Mouse (Mus musculus) liver, adult (tissue): ENCODE data around the gene Fndc5.

Experiments used
- GATA4 ChIP-seq: IDR thresholded peaks from 2 replicates; pipeline ENCODE4 v1.6.1; 2014; ENCODE audit warnings: mild to moderate bottlenecking, low read length; ENCODE audit not compliant: insufficient replicate concordance

Fndc5 gene

DNA sequence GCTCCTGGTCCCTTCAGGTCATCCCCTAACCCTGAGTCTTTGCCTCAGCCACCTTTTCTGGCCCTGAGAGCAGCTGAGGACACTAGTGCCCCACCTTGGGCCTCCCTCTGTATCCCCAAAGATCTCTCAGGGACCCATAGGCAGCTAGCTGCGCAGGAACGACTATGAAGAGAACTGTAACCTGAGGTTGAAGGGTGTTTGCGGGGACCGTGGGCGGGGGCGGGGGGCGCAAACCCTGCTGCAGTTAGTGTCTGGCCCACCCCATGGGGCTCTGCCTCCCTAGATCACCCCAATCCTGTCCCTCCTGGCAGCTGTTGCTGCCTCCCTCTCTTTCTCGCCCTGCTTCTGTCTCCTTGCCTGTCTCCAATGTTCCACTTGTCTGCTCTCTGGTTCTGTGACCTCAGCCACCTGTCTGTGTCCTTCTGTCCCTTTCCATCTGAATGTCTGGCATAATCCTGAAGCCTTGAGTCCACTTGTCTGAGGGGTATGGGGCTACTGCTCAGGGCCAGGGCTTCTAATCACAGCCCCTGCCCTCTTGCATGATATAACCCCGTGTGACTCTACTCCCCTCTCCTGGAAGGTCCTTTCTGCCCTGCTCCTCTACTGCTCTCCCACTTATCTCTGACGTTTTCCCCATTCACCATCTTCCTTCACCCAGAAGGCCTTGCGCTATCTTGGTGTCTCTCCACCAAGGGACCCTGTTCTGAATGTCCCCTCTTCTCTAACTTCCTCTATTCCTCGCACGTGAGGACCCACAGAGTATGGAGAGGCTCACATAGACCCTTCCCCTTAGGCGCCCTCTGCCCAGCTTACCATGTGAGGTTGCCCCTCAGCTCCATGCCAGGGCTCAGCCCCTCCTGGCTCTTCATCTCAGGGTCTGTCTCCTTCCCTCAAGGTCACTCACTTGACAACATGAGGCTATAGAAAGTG, 858 bp downstream of the Fndc5 start:
- TF ChIP-seq GATA4: no peak

DNA sequence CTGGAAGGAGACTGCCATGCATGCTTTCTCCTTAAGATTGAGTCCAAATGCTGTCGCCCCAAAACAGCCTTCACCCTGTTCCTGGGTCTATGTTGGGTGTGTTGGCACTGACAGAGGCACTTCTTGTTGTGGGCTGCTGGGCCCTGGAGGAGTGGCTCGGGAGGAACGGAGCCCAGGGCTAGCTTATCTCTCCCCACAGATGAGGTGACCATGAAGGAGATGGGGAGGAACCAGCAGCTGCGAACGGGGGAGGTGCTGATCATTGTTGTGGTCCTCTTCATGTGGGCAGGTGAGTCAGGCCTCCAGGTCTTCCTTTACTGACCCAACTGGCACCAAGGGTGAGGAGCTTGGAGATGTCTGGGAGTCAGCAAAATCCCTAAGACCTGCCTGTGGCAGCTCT, 2.8 kb downstream of the Fndc5 start:
- TF ChIP-seq GATA4: no peak

DNA sequence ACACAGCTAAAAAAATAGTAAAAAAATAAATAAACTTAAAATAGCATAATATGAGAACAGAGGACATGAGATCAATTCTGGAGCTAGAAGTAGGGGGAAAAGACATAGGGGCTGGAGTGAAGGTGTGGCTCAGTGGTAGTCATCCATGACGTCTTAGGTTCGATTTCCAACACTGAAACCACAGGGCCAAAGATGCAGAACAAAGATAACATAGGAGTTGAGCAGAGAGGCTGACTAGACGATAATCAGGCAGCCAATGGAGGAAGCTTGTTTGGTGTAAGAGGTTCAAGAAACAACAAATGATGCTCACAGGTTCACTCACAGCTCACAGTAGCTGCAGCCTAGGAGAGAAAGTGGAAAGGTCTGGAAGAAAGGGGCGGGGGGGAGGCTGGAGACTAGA, 4.0 kb downstream of the Fndc5 start:
- TF ChIP-seq GATA4: no peak

DNA sequence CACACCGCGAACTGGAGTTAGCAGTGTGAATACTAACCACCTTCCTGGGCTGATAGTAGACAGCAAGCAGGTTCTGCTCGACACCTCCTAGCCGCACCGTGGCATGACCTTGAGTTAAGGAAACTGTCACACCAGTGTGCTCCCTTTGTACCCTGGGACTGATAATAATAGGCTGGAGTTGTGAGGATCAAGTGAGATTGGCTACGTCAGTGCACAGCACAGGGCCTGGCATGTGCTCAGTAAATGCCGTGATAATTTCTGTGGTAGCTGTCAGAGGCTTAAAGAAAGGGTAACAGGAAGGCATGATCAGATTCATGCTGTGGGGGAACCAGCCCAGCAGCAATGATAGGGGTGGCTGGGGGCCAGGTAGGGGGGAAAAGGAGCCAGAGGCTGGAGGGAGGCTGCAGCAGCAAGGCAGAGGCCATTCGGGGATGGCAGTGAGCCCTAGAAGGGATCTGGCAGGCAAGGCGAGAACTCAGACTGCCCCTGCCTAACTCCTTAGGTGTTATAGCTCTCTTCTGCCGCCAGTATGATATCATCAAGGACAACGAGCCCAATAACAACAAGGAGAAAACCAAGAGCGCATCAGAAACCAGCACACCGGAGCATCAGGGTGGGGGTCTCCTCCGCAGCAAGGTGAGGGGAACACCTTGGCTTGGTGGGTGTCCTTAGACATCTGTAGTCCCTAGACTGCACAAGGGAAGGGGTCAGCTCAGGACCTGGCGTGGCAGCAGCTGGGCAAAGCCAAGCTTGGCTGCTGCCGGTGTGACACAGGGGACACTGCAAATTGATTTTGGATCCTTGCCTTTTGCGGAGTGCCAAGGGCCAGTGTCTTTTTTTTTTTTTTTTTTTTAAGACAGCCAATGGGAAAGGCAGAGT, 5.0 kb downstream of the Fndc5 start:
- no peak for TF ChIP-seq GATA4

DNA sequence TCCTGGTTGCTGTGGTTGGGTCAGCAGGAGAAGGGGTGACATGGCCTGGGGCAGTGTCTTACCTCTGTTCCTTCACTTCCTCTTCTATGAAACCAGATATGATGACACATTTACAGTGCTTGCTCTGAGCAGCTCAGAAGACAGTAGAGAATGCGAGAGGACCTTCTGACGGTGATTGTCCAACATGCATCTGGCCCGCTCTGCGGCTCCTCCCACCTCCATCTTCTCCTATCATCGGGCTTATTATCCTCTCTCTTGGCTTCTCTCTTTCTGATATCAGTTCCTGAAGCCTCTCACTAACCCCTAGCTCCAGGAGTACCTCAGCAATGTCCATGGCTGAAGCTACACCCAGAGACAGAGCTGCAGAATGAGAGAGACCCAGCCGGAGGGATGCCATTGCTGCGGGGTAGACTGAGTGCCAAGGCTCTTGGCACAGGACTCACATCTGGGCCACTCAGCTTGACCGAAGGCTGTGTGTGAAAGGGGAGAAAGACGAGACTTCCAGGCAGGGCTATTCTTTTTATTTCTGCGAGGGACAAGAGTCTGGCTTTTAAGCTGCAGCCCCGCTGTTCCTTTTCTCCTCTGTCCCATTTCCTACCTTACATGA, 5.7 kb downstream of the Fndc5 start:
- no peak for TF ChIP-seq GATA4

DNA sequence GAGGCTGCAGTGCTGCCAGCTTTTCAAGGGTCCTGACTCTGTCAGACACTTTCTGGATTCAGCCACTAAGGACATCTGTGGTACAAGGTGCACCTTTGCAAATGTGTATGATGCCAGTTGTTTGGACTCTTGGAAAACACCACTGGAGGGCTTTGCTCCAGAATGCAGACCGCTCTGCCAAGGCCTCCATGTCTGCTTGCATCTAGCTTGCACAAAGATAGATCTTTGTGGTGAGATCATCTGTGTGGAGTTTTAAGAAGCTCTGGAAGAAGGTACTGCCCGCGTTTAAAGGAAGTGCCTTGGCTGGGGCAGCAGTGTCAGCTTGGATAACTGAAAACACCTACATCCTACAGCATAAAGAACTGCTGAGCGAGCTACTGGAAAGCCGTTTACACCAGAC, 6.7 kb downstream of the Fndc5 start:
- no peak for TF ChIP-seq GATA4

DNA sequence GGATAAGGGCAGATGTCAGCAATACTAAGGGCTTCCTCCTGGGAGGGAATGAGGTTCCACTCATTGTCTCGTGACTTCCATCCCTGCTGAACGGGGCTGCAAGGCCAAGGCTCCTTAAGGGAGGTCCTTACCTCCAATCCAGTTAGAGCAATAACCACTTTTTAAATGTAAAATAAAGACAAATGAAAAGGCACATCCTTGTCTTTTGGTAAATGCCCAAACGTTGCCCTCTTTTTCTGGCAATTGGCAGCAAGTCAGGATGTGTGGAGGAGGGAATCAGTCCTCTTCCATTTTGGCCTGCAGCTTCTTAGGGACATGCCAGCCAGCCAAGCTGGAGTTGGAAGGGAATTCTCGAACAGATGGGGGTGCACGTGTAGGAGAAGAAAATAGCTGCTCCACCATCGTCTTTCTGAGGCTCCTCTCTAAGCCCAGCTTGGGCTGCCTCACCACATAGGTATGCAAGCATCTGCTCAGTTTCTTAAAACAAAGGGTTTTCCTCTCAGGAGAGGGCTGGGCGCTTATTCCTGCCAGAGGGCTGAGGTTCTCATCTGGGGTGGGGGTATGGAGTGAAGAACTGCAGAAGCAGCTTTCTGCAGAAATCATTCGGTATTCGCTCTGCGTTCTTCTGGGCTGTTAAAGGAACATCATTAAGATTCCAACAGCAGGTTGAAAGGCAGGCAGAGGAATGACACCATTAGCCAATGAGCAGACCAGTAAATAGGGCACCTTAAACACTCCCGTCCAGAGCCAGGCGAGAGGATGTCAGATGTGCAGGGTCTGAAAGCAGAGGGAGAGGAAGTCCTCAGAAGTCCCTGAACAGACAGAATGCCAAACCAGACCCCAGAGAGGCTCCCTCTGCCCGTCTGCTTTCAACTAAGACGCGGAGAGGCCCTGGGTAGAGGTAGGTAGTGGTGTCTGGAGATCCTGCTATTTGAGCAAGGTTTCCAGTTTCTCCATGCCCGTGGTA, 7.9 kb downstream of the Fndc5 start:
- TF ChIP-seq GATA4: no peak

DNA sequence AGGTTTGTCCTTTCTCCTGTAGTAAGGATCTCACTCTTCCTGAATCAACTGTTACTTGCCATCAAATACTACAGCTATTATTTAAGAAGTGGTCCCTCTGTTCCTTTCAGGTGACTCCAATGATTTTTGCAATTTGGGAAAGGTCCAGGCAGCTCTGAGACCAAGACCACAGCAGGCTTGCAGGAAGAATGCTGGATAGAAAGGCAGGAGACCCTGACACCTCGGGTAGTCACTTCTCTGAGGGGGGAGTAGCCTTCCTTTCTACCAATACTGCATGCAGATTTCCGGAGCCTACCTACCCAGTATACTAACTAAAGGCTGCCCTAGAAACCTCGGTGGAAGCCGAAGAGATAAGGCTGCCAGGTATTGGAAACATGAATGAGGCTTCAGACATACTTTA, 8.6 kb downstream of the Fndc5 start:
- no peak for TF ChIP-seq GATA4

DNA sequence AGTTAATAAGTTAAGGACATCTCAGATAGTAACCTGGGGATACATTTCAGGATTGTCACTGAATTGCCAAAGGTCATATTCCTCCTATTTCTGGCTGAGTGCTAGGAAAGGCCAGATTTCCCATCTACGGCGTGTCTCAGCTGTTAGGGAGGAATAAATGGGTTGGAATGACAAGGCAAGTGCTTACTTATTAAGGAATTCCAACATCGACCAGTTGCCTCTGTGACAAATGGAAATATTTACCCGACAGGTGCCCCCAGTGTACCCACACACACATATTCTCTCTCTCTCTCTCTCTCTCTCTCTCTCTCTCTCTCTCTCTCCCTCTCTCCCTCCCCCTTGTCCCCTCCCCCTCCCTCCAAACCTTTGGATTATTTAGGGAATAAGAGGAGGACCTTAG, 9.1 kb downstream of the Fndc5 start:
- TF ChIP-seq GATA4: no peak

DNA sequence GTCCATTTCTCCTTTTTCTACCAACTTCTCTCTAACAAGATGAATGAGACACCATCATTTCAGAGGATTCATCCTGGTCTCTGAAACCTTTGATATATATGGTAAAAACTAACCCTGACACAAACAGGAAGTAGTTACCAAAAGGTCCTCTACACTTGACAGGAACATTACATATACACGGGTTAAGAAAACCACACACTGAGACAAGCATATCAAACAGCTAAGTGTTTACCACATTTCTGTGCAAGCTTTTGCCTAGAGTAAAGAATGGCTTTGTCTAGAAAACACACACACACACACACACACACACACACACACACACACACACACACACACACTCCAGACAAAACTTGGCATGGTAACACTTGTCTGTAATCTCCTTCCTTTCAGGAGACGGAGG, 9.6 kb downstream of the Fndc5 start:
- no peak for TF ChIP-seq GATA4

DNA sequence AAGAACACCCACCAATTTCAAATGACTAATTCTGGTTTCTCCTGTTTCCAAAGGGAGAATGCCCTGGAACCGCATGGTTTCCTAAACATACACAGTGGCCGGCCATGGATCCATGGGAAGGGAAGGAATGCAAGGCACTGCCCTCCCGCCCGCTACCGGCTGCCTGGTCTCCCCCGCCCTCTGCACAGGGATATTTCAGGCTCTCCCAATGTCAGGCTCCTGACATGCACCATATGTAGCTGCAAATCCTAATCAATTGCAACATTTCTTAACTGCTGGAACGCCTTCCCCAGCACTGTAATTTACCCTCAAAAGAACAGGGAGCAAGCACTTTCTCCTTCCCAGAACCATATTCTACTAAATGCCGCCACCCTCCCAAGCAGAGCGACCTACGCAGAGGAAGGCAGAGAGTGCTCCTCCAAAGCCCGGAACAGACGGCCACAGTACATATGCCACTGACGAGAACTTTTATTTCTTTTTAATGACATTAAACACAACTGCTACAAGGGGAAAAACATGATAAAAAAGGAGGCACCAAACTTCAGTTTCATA, 10.8 kb downstream of the Fndc5 start:
- no peak for TF ChIP-seq GATA4

DNA sequence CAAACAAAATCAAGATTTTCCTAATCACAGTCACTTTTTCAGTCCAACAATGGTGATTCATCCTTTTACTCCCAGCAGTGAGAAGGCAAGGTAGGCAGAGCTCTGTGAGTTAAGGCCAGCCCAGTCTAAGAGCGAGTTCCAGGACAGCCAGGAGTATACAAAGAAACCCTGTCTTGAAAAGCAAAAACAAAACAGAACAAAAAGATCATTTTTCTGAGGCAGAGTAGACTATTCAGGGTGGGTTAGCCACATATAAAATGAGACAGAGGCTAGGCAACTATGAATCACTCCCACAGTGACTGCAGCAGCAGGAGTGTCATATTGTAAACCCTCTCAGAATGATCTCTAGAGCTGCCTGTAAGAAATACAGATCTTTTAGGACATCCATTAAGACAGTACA, 12.5 kb downstream of the Fndc5 start:
- no peak for TF ChIP-seq GATA4

DNA sequence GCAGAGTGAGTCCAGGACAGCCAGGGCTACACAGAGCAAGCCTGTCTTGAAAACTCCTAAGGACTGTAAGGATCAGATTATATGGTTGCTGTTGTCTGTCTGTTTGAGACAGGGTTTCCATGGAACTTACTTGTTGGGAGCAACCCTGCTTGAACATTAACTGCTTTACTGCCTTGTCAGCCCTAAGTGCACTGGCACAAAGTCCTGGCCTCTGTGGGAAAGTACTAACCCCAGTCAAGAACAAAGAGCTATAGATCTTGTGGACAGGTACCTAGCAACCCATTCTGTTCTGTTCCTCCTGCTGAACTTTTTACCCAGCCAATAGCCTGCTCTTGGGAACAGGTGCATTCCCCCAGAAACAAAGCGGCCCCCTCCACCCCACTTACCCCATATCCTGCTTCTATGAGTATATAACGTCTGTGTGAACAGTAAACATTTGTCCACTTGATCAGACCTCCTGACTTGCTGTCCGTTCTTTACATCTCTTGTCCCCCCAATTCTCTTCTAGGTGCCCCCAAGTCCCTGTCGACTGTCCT, 14.5 kb downstream of the Fndc5 start:
- no peak for TF ChIP-seq GATA4

DNA sequence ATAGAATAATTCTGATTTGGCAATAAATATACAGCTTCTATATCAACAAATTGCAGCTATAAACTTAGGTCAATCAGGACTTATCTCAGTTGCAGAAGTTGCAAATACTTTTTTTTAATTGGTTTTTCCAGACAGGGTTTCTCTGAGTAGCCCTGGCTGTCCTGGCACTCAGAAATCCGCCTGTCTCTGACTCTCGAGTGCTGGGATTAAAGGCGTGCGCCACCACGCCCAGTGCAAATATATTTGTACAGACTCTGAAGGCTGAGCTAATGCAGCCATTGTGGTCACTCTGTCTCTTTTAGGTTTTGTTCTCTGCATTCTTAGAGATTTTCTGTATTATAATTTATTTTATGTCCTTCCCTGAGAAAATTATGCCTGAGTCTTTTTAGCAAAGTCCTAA, 20.7 kb downstream of the Fndc5 start:
- TF ChIP-seq GATA4: no peak
